Mouse (Mus musculus) limb, embryonic 12.5 days (tissue): ENCODE measurements around the gene Hemgn. TPM values are rescaled to one million over a fixed set of nuclear protein-coding genes. Genes with fewer than 3 reads are reported as not detected.

Experiments used
- ATAC-seq: fragments of 200-750 bp; cut with Nextera tagmentation; 2 replicates; pipeline ENCODE4 v1.8.0; 2017; ENCODE audit warnings: low read depth, moderate TSS enrichment; ENCODE audit not compliant: insufficient number of reproducible peaks, insufficient read depth, low FRiP score, low TSS enrichment
- H3K27ac ChIP-seq: fragments of 300-500 bp; sonication (generic); 2 replicates; pipeline ENCODE4 v1.5.1; 2016; ENCODE audit warnings: mild to moderate bottlenecking, moderate library complexity
- H3K27me3 ChIP-seq: fragments of 300-500 bp; sonication (generic); 2 replicates; pipeline ENCODE4 v1.6.1; 2016; ENCODE audit warnings: mild to moderate bottlenecking, moderate library complexity
- H3K36me3 ChIP-seq: fragments of 300-500 bp; sonication (generic); 2 replicates; pipeline ENCODE4 v1.6.1; 2016; ENCODE audit warnings: mild to moderate bottlenecking, moderate library complexity
- H3K4me1 ChIP-seq: fragments of 300-500 bp; sonication (generic); replicated peaks from 2 replicates; pipeline ENCODE4 v1.6.1; 2016
- H3K4me2 ChIP-seq: fragments of 300-500 bp; sonication (generic); 2 replicates; pipeline ENCODE4 v1.6.1; 2016; ENCODE audit warnings: mild to moderate bottlenecking, moderate library complexity
- H3K4me3 ChIP-seq: fragments of 300-500 bp; sonication (generic); replicated peaks from 2 replicates; pipeline ENCODE4 v1.5.1; 2016; ENCODE audit warnings: mild to moderate bottlenecking
- H3K9ac ChIP-seq: fragments of 300-500 bp; sonication (generic); replicated peaks from 2 replicates; pipeline ENCODE4 v1.6.1; 2016; ENCODE audit warnings: mild to moderate bottlenecking, moderate library complexity
- H3K9me3 ChIP-seq: fragments of 300-500 bp; sonication (generic); 2 replicates; pipeline ENCODE4 v1.6.1; 2016; ENCODE audit warnings: mild to moderate bottlenecking, moderate library complexity
- WGBS: fragments of 180-500 bp; shearing (Covaris S2); methylation state at CpG from one replicate; pipeline ENCODE4 v1.1.7; 2016; 5-methylcytosine and 5-hydroxymethylcytosine counted together
- polyA plus RNA-seq: library from polyadenylated mRNA; unstranded; fragments of >200 nt; fragmentation: Nextera tagmentation; extraction: Ambion mirVana; gene quantifications from 2 replicates; pipeline ENCODE4 v1.2.1, GENCODE M21; 2016

Hemgn gene
- polyA plus RNA-seq, 1 experiment from 2014 or later = 2.6 TPM

- H3K27ac ChIP-seq = peak overlapping the region; percentile 100
- 19% methylated on average over 7 of the region's 7 CpGs for WGBS
- no peak for ATAC-seq
- H3K4me2 ChIP-seq = peak overlapping the region; percentile 79
- peak overlapping the region; percentile 99 for H3K9ac ChIP-seq
- H3K9me3 ChIP-seq = no peaks in the 10 kb centered on the region
- H3K27me3 ChIP-seq = no peaks in the 10 kb centered on the region
- peak overlapping the region; percentile 95 for H3K4me3 ChIP-seq
- H3K4me1 ChIP-seq = peaks cover 20% of the 10 kb centered on the region
- no peaks in the 10 kb centered on the region for H3K36me3 ChIP-seq
These were observed 36.8 kb upstream of the Hemgn start for GRCm38 (mm10) chr4:46450020-46450518.

GRCm38 (mm10) chr4:46448886-46449285, 35.6 kb upstream of the Hemgn start:
- Histone ChIP-seq H3K27ac (no peak overlapping the region), H3K9me3 (no peaks in the 10 kb centered on the region), H3K4me1 (peaks cover 13% of the 10 kb centered on the region), H3K9ac (no peak overlapping the region), H3K4me3 (no peak overlapping the region), H3K36me3 (no peaks in the 10 kb centered on the region), H3K27me3 (no peaks in the 10 kb centered on the region), H3K4me2 (no peak overlapping the region)
- ATAC-seq = no peak
- 65% methylated on average over 6 of the region's 6 CpGs for WGBS

GRCm38 (mm10) chr4:46447461-46447860, 34.2 kb upstream of the Hemgn start:
- no peaks in the 10 kb centered on the region for H3K36me3 ChIP-seq
- H3K9me3 ChIP-seq = no peaks in the 10 kb centered on the region
- WGBS = 54% methylated on average over 1 of the region's 1 CpGs
- ATAC-seq = no peak
- H3K9ac ChIP-seq = no peak overlapping the region
- no peak overlapping the region for H3K4me3 ChIP-seq
- H3K27me3 ChIP-seq = no peaks in the 10 kb centered on the region
- H3K27ac ChIP-seq = no peak overlapping the region
- H3K4me2 ChIP-seq = no peak overlapping the region
- no peaks in the 10 kb centered on the region; the same call in 1 of the 2 replicates for H3K4me1 ChIP-seq

GRCm38 (mm10) chr4:46445237-46445945, 32.1 kb upstream of the Hemgn start:
- WGBS = 55% methylated on average over 9 of the region's 9 CpGs
- H3K9ac ChIP-seq = no peak overlapping the region
- H3K4me1 ChIP-seq = no peaks in the 10 kb centered on the region; the same call in 1 of the 2 replicates
- no peak overlapping the region for H3K4me2 ChIP-seq
- no peaks in the 10 kb centered on the region for H3K27me3 ChIP-seq
- no peak for ATAC-seq
- H3K9me3 ChIP-seq = no peaks in the 10 kb centered on the region
- H3K4me3 ChIP-seq = no peak overlapping the region
- H3K27ac ChIP-seq = no peak overlapping the region
- no peaks in the 10 kb centered on the region for H3K36me3 ChIP-seq

- no peak for ATAC-seq
- Histone ChIP-seq H3K9ac (no peak overlapping the region), H3K36me3 (no peaks in the 10 kb centered on the region), H3K27me3 (no peaks in the 10 kb centered on the region), H3K4me2 (no peak overlapping the region), H3K9me3 (no peaks in the 10 kb centered on the region), H3K27ac (no peak overlapping the region), H3K4me3 (no peak overlapping the region), H3K4me1 (no peaks in the 10 kb centered on the region)
- 60% methylated on average over 4 of the region's 4 CpGs for WGBS
These were observed 29.2 kb upstream of the Hemgn start for GRCm38 (mm10) chr4:46442501-46442900.

- Histone ChIP-seq H3K27me3 (no peaks in the 10 kb centered on the region), H3K9ac (no peak overlapping the region), H3K27ac (no peak overlapping the region), H3K9me3 (no peaks in the 10 kb centered on the region), H3K4me2 (no peak overlapping the region), H3K36me3 (no peaks in the 10 kb centered on the region), H3K4me1 (no peaks in the 10 kb centered on the region), H3K4me3 (no peak overlapping the region)
- whole genome bisulfite sequencing = 83% methylated on average over 12 of the region's 12 CpGs
- no peak for ATAC-seq
These were observed 19.2 kb upstream of the Hemgn start for GRCm38 (mm10) chr4:46432339-46433036.

GRCm38 (mm10) chr4:46428903-46429499, 15.7 kb upstream of the Hemgn start:
- no peak overlapping the region for H3K4me2 ChIP-seq
- H3K36me3 ChIP-seq = no peaks in the 10 kb centered on the region
- no peaks in the 10 kb centered on the region for H3K27me3 ChIP-seq
- ATAC-seq = no peak
- H3K4me1 ChIP-seq = no peaks in the 10 kb centered on the region
- H3K4me3 ChIP-seq = no peak overlapping the region
- no peak overlapping the region for H3K9ac ChIP-seq
- H3K9me3 ChIP-seq = no peaks in the 10 kb centered on the region
- WGBS = 67% methylated on average over 10 of the region's 10 CpGs
- no peak overlapping the region for H3K27ac ChIP-seq

GRCm38 (mm10) chr4:46422625-46423024, 9.3 kb upstream of the Hemgn start:
- H3K4me2 ChIP-seq = no peak overlapping the region
- no peaks in the 10 kb centered on the region for H3K4me1 ChIP-seq
- no peaks in the 10 kb centered on the region for H3K9me3 ChIP-seq
- no peaks in the 10 kb centered on the region for H3K27me3 ChIP-seq
- 59% methylated on average over 8 of the region's 8 CpGs for WGBS
- no peak overlapping the region for H3K27ac ChIP-seq
- no peak overlapping the region for H3K4me3 ChIP-seq
- ATAC-seq = no peak
- no peaks in the 10 kb centered on the region for H3K36me3 ChIP-seq
- H3K9ac ChIP-seq = no peak overlapping the region

- H3K36me3 ChIP-seq = no peaks in the 10 kb centered on the region
- no peaks in the 10 kb centered on the region for H3K4me1 ChIP-seq
- H3K27ac ChIP-seq = no peak overlapping the region
- no peak overlapping the region for H3K4me3 ChIP-seq
- H3K9me3 ChIP-seq = no peaks in the 10 kb centered on the region
- no peak for ATAC-seq
- no peaks in the 10 kb centered on the region for H3K27me3 ChIP-seq
- WGBS = 83% methylated on average over 9 of the region's 9 CpGs
- H3K4me2 ChIP-seq = no peak overlapping the region
- no peak overlapping the region for H3K9ac ChIP-seq
These were observed 5.5 kb upstream of the Hemgn start for GRCm38 (mm10) chr4:46418851-46419250.

GRCm38 (mm10) chr4:46417491-46417890, 4.2 kb upstream of the Hemgn start:
- H3K4me3 ChIP-seq = no peak overlapping the region
- H3K27ac ChIP-seq = no peak overlapping the region
- 63% methylated on average over 3 of the region's 3 CpGs for WGBS
- H3K36me3 ChIP-seq = no peaks in the 10 kb centered on the region
- H3K27me3 ChIP-seq = no peaks in the 10 kb centered on the region
- H3K4me2 ChIP-seq = no peak overlapping the region
- no peaks in the 10 kb centered on the region for H3K9me3 ChIP-seq
- no peak for ATAC-seq
- no peaks in the 10 kb centered on the region for H3K4me1 ChIP-seq
- H3K9ac ChIP-seq = no peak overlapping the region

GRCm38 (mm10) chr4:46412113-46412512, 1.2 kb downstream of the Hemgn start:
- no peak for ATAC-seq
- 81% methylated on average over 1 of the region's 1 CpGs for WGBS
- Histone ChIP-seq H3K27me3 (no peaks in the 10 kb centered on the region), H3K4me3 (no peak overlapping the region), H3K4me1 (no peaks in the 10 kb centered on the region), H3K9me3 (no peaks in the 10 kb centered on the region), H3K36me3 (no peaks in the 10 kb centered on the region), H3K27ac (no peak overlapping the region), H3K9ac (no peak overlapping the region), H3K4me2 (no peak overlapping the region)
